Mouse (Mus musculus) heart, postnatal 10 days (tissue): ENCODE data around the gene Coro7. TPM values are rescaled to one million over a fixed set of nuclear protein-coding genes. Genes with fewer than 3 reads are reported as not detected.

ENCODE experiments used
- DNase-seq, 2 experiments: peaks; one replicate each; pipeline ENCODE4 v3.0.0; 2021
- intact Hi-C: fragments of 180-260 bp; cut with DNase I; formaldehyde crosslinking; loops from one replicate; pipeline ENCODE4 v1.15.1; 2025
- total RNA-seq, 2 experiments: library from RNA; stranded (reverse); gene quantifications; 2 replicates each; pipeline ENCODE4 v1.2.3; 2021

Gene Coro7
- total RNA-seq, 2 experiments from 2014 or later: 24.6 to 26.1 TPM

GRCm38 (mm10) chr16:4600701-4601310 lies 78.8 kb downstream of the Coro7 start:
- DNase-seq: peak in 1 of 2 experiments; percentile 13
- intact Hi-C loops: loop anchor here (5.0 kb wide), 1 partner anchor 294 kb away; no protein-coding TSS in a partner anchor

DNA sequence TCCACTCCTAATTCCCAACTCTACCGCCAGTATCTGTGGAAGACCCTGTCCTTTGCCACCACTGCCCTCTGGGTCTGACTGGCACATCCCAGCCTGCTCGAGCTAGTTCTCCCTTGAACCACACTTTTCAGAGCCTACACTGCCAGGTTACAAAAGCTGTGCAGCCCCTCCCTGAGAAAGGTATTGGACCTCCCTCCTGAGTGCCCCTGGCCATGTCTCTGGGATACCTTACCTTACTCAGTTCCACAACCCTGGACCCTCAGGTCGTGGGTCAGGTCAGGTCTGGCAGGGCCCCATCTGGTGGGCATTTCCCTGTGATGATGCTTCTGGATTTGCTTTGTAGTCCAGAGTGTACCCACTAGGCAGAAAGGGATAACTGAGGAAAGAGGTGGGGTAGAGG lies 80.0 kb downstream of the Coro7 start:
- intact Hi-C loops: loop anchor here (5.0 kb wide), 1 partner anchor 292 kb away; no protein-coding TSS in a partner anchor
- DNase-seq: no peak

- intact Hi-C loops: no loop called here
- DNase-seq: peak in 1 of 2 experiments; percentile 8
Measured at GRCm38 (mm10) chr16:4598891-4599543, 80.6 kb downstream of the Coro7 start.

GRCm38 (mm10) chr16:4598041-4598440 lies 81.5 kb downstream of the Coro7 start:
- DNase-seq: peak in 1 of 2 experiments; percentile 2
- intact Hi-C loops: no loop called here

DNA sequence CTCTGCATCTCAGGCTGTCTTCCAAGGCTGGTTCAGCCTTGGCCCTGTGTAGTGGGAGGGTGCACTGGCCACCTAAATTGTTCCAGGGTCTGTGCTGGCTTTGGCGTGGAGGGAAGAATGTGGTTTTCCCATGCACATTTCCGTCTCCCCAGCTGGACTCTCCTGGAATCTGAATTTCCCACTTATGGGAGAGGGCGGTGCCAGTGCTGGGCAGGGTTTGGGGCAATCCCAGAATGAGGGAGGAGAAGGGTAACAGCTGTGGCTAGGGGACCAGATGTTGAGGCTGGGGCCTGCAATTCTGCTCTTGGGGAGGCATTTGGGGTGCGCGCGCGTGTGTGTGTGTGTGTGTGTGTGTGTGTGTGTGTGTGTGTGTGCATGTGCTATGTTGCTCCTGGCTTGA lies 82.3 kb downstream of the Coro7 start:
- intact Hi-C loops: no loop called here
- DNase-seq: peak in 1 of 2 experiments; percentile 59

- intact Hi-C loops: no loop called here
- DNase-seq: peak in 1 of 2 experiments; percentile 9
Measured at GRCm38 (mm10) chr16:4596836-4597235, 82.7 kb downstream of the Coro7 start.

- intact Hi-C loops: no loop called here
Measured at GRCm38 (mm10) chr16:4596141-4596728, 83.3 kb downstream of the Coro7 start.

DNA sequence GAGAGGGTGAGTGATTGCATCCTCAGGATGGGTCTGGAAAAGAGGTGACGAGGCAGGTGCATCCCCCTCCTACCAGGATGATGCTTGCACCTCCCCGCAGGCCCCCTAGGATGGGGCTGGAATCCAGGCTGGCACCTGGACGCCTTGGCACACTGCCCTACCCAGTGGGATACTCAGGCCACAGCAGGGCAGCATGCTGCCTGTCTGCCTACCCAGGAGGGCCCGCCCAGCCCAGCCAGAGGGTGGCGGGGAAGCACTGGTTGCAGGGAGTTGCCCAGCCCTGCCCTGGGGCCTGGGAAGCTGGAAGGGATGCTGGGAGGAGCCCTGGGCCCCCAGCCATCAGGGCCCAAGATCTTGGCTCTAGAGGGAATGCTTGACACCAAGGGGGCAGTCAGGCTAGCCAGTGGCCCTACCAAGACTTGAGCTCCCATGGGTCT lies 84.0 kb downstream of the Coro7 start:
- intact Hi-C loops: no loop called here
- DNase-seq: peak; percentile 63 to 67

More at GRCm38 (mm10) chr16:4596141-4596728, 83.3 kb downstream of the Coro7 start:
- peak in 1 of 2 experiments; percentile 34 for DNase-seq

- intact Hi-C loops: no loop called here
Measured at GRCm38 (mm10) chr16:4594814-4595526, 84.6 kb downstream of the Coro7 start.

GRCm38 (mm10) chr16:4593971-4594813 lies 85.4 kb downstream of the Coro7 start, which contains the start of gene Glis2:
Glis2 (plus strand) TSS chr16:4594713.
- peak; percentile 65 to 76 for DNase-seq
- intact Hi-C loops: loop anchor here (1.0 kb wide), 1 partner anchor 13 kb away; no protein-coding TSS in a partner anchor

More at GRCm38 (mm10) chr16:4594814-4595526, 84.6 kb downstream of the Coro7 start:
- peak; percentile 61 to 63 for DNase-seq

DNA sequence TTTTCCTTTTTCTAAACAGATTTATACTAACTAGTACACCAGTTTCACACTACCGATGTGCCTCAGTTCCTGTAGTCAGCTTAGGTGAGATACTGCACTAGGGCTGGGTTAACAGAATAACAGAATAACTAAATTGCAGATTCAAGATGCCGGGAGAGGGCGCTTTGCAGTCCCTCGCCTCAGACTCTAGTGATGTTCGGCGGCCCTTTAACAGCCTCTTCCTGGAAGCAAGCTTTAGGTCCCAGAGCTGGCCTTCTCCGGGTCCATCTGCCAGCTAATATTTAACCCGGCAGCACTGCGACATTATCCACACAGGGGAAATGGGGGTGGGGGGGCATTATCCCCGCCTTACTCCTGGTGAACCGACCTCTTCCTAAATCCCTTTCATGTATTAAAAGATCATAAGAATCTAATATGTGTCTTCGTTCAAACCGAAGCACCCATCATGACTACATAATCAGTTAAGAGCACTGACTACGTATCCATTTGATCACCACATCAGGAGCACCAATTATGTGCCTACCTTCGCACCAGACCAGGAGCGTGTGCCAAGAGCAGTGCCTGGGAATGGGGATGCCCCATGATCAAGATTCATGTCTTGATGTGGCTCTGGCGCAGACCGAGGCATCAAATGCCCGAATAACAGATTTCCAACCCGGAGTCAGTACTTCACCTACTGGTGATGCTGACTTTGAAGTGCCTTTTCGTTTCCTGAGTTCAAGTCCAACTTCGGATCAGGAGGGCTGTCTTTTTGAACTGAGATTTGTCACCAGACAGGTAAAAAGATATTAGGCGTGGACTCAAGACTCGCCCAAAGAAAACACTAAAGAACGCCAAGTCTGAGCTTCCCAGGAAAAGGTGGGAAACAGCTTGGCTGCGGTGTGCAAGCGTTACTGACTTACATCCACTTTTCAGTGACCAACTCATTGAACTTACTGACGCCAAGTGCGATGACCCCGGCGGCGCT lies 86.4 kb downstream of the Coro7 start:
- DNase-seq: peak; percentile 69 to 75
- intact Hi-C loops: loop anchor here (1.0 kb wide), 1 partner anchor 14 kb away; no protein-coding TSS in a partner anchor

- intact Hi-C loops: no loop called here
Measured at GRCm38 (mm10) chr16:4590236-4590635, 89.3 kb downstream of the Coro7 start.

DNA sequence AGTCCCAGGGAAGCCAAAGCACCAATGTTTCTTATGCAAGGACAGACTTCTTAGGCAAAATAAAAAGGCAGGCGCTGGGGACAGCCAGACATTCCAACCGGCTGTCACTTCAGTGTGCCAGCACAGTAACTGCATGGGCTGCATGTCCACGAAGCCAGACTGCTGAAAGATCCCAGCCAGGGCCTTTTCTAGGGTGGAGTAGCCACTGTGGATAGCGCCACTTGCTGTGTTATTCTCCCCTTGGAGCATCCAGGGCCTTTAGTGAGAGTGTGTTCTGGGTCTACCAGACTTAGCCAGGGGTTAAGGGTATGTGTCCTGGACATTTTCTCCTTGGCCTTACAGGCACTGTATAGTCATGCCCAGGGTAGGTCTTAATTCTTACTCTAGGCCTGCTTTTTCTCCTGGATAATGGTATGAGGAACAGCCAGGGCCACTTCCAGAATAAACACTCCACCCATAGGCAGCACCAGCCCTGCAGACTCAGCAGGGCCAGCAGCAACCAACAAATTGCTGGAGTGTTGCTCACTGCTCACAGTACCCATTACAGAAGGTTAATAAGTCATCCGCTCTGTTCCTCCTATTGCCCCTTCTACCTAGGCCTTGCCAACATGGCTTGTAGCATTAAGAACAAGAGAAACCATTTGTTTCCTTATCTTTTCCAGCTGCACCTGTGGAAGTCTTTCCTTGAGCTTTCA lies 91.9 kb downstream of the Coro7 start:
- DNase-seq: peak in 1 of 2 experiments; percentile 50
- intact Hi-C loops: loop anchor here (2.0 kb wide), 1 partner anchor 25 kb away; no protein-coding TSS in a partner anchor

More at GRCm38 (mm10) chr16:4590236-4590635, 89.3 kb downstream of the Coro7 start:
- no peak for DNase-seq

DNA sequence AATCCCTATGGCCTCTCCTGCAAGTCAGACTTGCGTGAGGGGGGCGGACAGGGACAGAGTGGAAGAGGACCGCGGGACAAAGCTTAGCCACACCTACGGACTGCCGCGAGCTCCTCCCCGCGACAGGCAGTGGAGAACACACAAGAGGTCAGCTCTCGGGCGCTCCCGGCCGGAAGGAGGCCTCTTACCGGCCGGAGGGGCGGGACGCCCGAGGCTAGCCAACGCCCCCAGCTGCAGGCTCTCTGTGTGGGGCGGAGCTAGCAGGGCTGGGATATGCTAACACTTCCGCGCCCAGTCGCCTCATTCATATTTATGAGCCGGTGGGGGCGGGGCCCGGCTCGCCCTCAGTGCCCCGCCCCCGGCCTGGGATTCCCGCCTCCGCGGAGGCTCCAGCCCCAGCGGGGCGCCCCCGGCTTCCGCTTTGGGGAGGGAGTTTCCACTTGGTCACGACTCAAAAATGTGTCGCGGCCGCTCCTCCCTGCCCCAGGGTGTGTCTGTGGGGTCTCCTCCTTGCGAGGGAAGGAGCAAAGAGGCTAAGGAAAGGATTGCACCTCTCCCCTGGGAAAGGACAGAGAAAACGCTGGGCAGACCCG lies 93.0 kb downstream of the Coro7 start:
- peak; percentile 98 to 99 for DNase-seq
- intact Hi-C loops: loop anchor here (2.0 kb wide), 1 partner anchor 24 kb away; no protein-coding TSS in a partner anchor

- intact Hi-C loops: loop anchor here (2.0 kb wide), 1 partner anchor 23 kb away; no protein-coding TSS in a partner anchor
- no peak for DNase-seq
Measured at GRCm38 (mm10) chr16:4585642-4586530, 93.7 kb downstream of the Coro7 start.

DNA sequence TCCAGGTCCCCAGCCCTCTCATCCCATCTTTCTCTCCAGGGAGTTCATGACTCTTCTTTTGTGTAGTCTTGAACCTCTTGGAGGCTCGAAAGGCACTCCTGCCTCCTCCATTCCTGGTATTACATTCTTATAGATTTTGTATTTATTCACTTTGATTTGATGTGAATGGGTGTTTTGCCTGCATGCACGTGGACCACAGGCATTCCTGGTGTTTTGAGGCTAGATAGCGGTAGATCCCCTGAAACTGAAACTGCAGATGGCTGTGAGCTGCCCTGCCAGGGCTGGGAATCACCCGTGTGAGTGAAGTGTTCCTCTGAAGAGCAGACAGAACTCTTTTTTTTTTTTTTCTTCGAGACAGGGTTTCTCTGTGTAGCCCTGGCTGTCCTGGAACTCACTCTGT lies 95.1 kb downstream of the Coro7 start:
- no peak for DNase-seq
- intact Hi-C loops: no loop called here
